Mouse (Mus musculus): Measurements from ENCODE around the gene Abcb9.
"Not testable (repeated sequence)": the region's sequence is repeated elsewhere in the genome, so short reads cannot be mapped to it uniquely, and the experiment has no call there.

Gene Abcb9

GRCm38 (mm10) chr5:124056219-124056618, 39.4 kb downstream of the Abcb9 start:
- DNase-seq: no peak

GRCm38 (mm10) chr5:124052641-124053040, 43.0 kb downstream of the Abcb9 start:
- not testable (repeated sequence) for DNase-seq

- no peak for DNase-seq
These were observed 43.6 kb downstream of the Abcb9 start for GRCm38 (mm10) chr5:124051899-124052491.

GRCm38 (mm10) chr5:124050095-124051050, 45.2 kb downstream of the Abcb9 start:
- no peak for DNase-seq

GRCm38 (mm10) chr5:124049249-124050045, 46.2 kb downstream of the Abcb9 start:
- DNase-seq: no peak

- no peak for DNase-seq
These were observed 48.7 kb downstream of the Abcb9 start for GRCm38 (mm10) chr5:124046741-124047401.

- no peak for DNase-seq
These were observed 50.1 kb downstream of the Abcb9 start for GRCm38 (mm10) chr5:124045453-124046010.

- DNase-seq: no peak
These were observed 51.6 kb downstream of the Abcb9 start for GRCm38 (mm10) chr5:124043999-124044398.

GRCm38 (mm10) chr5:124043212-124043978, 52.2 kb downstream of the Abcb9 start:
- no peak for DNase-seq

GRCm38 (mm10) chr5:124041097-124041496, 54.5 kb downstream of the Abcb9 start:
- no peak for DNase-seq

GRCm38 (mm10) chr5:124039602-124040001, 56.0 kb downstream of the Abcb9 start:
- DNase-seq: no peak

- no peak for DNase-seq
These were observed 58.8 kb downstream of the Abcb9 start for GRCm38 (mm10) chr5:124036836-124037235.

GRCm38 (mm10) chr5:124036341-124036740, 59.3 kb downstream of the Abcb9 start:
- no peak for DNase-seq

- DNase-seq: no peak
These were observed 59.8 kb downstream of the Abcb9 start for GRCm38 (mm10) chr5:124035806-124036205.

- no peak for DNase-seq
These were observed 60.2 kb downstream of the Abcb9 start for GRCm38 (mm10) chr5:124035406-124035805.

GRCm38 (mm10) chr5:124034471-124034870, 61.1 kb downstream of the Abcb9 start:
- DNase-seq: no peak

- peak; percentile 91 to 94 for DNase-seq
These were observed 63.5 kb downstream of the Abcb9 start, which contains the start of gene Vps37b for GRCm38 (mm10) chr5:124032001-124032508. Gene Vps37b, minus strand, starts transcription at chr5:124032270.

GRCm38 (mm10) chr5:124031068-124031955, 64.3 kb downstream of the Abcb9 start:
- DNase-seq: peak in 1 of 2 experiments; percentile 37

- peak; percentile 51 to 57 for DNase-seq
These were observed 65.1 kb downstream of the Abcb9 start for GRCm38 (mm10) chr5:124030386-124031067.

Data from cerebellum, postnatal 36 days (tissue).